Mouse (Mus musculus) heart, embryonic 11.5 days (tissue): ENCODE results near the gene Ttc28. TPM values are rescaled to one million over a fixed set of nuclear protein-coding genes. Genes with fewer than 3 reads are reported as not detected.
A peak's percentile ranks its signal among the peaks of the same experiment; 100 is the strongest.

Experiments
- ATAC-seq: fragments of 200-750 bp; cut with Nextera tagmentation; replicated peaks from 2 replicates; pipeline ENCODE4 v1.8.0; 2017; ENCODE audit warnings: moderate library complexity; ENCODE audit not compliant: insufficient number of reproducible peaks, low FRiP score, low TSS enrichment
- H3K27ac ChIP-seq: fragments of 300-500 bp; sonication (generic); 2 replicates; pipeline ENCODE4 v1.5.1; 2014; ENCODE audit warnings: mild to moderate bottlenecking, low read depth, low read length
- H3K27me3 ChIP-seq: fragments of 300-500 bp; sonication (generic); 2 replicates; pipeline ENCODE4 v1.6.1; 2014; ENCODE audit warnings: mild to moderate bottlenecking, low read length, mixed read lengths; ENCODE audit not compliant: control insufficient read depth, insufficient read depth
- H3K36me3 ChIP-seq: fragments of 300-500 bp; sonication (generic); 2 replicates; pipeline ENCODE4 v1.6.1; 2014; ENCODE audit warnings: mild to moderate bottlenecking, low read length, moderate library complexity, mixed read lengths; ENCODE audit not compliant: control insufficient read depth, insufficient read depth
- H3K4me1 ChIP-seq: fragments of 300-500 bp; sonication (generic); 2 replicates; pipeline ENCODE4 v1.6.1; 2014; ENCODE audit warnings: low read length; ENCODE audit not compliant: control insufficient read depth, insufficient read depth
- H3K4me2 ChIP-seq: fragments of 300-500 bp; sonication (generic); 2 replicates; pipeline ENCODE4 v1.6.1; 2014; ENCODE audit warnings: mild to moderate bottlenecking, moderate library complexity
- H3K4me3 ChIP-seq: fragments of 300-500 bp; sonication (generic); 2 replicates; pipeline ENCODE4 v1.5.1; 2014; ENCODE audit warnings: low read depth, low read length
- H3K9ac ChIP-seq: fragments of 300-500 bp; sonication (generic); 2 replicates; pipeline ENCODE4 v1.6.1; 2014; ENCODE audit warnings: mild to moderate bottlenecking, low read depth, low read length, moderate library complexity
- H3K9me3 ChIP-seq: fragments of 300-500 bp; sonication (generic); replicated peaks from 2 replicates; pipeline ENCODE4 v1.6.1; 2016; ENCODE audit warnings: low read length; ENCODE audit not compliant: control insufficient read depth
- WGBS: fragments of 180-500 bp; shearing (Covaris S2); extraction: QIAGEN DNeasy Blood & Tissue Kit; methylation state at CpG from one replicate; pipeline ENCODE4 v1.1.7; 2014; ENCODE audit not compliant: insufficient replicate concordance; 5-methylcytosine and 5-hydroxymethylcytosine counted together
- polyA plus RNA-seq: library from polyadenylated mRNA; unstranded; fragments of >200 nt; fragmentation: Nextera tagmentation; extraction: Ambion mirVana; gene quantifications from 2 replicates; pipeline ENCODE4 v1.2.1, GENCODE M21; 2014

Gene Ttc28
- polyA plus RNA-seq, 1 experiment from 2014 or later, result 8.1 TPM

DNA sequence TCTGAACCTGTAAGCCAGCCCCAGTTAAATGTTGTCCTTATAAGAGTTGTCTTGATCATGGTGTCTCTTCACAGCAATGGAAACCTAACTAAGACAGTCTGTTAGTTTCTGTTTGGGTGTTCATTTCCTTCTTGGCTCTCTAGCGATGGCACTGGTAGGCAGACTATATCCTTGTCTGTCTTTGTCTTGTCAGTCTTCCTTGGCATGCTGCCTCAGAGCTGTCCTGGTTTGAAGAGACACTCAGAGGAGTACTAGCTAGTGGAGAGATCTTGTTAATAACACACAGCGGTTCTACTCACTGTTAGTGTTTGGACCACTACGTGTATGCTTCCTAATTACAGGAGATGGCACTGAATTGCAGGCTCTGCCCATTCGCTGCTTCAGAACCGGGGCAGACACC, 189.9 kb downstream of the Ttc28 start:
- Histone ChIP-seq H3K9ac (no peak overlapping the region), H3K36me3 (no peaks in the 10 kb centered on the region), H3K27me3 (peaks cover 17% of the 10 kb centered on the region), H3K27ac (no peak overlapping the region), H3K4me2 (no peak overlapping the region), H3K4me1 (peaks cover 7% of the 10 kb centered on the region), H3K9me3 (no peaks in the 10 kb centered on the region), H3K4me3 (no peak overlapping the region)
- ATAC-seq, result no peak
- 88% methylated on average over 5 of the region's 5 CpGs for WGBS

GRCm38 (mm10) chr5:111069931-111070330, 190.3 kb downstream of the Ttc28 start:
- 90% methylated on average over 5 of the region's 5 CpGs for WGBS
- H3K27me3 ChIP-seq, result peaks cover 17% of the 10 kb centered on the region
- no peaks in the 10 kb centered on the region for H3K9me3 ChIP-seq
- H3K4me2 ChIP-seq, result no peak overlapping the region
- H3K4me3 ChIP-seq, result no peak overlapping the region
- peaks cover 7% of the 10 kb centered on the region for H3K4me1 ChIP-seq
- ATAC-seq, result no peak
- H3K27ac ChIP-seq, result no peak overlapping the region
- no peaks in the 10 kb centered on the region for H3K36me3 ChIP-seq
- no peak overlapping the region for H3K9ac ChIP-seq

DNA sequence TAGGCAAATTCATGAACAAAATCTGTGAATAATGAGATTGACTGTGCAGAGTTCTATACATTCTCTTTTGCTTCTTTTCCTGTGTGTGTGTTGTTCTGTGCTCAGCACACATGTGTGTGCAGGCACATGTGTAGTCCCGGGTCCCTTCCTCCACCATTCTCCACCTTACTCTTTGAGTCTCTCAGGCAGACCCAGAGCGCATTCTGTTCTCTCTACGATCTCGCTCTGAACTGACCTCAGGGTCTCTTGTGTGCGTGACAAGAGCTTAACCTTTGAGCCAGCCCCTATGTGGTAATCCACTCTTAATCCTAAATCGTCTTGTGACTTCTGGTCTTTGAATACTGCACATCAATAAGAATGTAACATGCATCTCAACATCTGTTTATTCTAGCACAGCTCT, 190.8 kb downstream of the Ttc28 start:
- Histone ChIP-seq H3K9me3 (no peaks in the 10 kb centered on the region), H3K27ac (no peak overlapping the region), H3K9ac (no peak overlapping the region), H3K4me3 (no peak overlapping the region), H3K4me1 (peaks cover 7% of the 10 kb centered on the region), H3K36me3 (no peaks in the 10 kb centered on the region), H3K27me3 (peaks cover 17% of the 10 kb centered on the region), H3K4me2 (no peak overlapping the region)
- ATAC-seq, result no peak
- 75% methylated on average over 6 of the region's 6 CpGs for WGBS

DNA sequence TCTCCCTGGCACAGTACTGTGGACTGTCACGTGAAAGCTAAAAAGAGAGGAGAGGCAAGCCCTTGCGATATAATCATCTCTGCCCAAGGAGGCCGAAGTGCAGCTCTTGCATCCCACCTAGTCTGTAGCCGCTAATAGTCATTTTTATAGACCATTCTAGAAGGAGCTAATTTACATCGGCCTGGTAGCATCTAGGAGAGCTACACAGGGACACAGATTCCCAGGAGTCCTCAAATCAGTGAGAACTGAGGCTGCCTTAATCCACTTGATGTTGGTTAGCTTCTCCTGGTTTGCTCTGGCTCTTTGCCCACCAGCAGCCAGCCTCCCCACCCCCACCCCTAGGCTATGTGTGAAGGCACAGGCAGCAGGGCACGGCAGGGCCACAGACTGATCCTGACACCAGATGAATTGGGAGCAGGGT, 193.7 kb downstream of the Ttc28 start:
- Histone ChIP-seq H3K4me2 (peak overlapping the region; percentile 11; the same call in 1 of the 2 replicates), H3K27ac (no peak overlapping the region), H3K4me3 (no peak overlapping the region), H3K9me3 (no peaks in the 10 kb centered on the region), H3K9ac (no peak overlapping the region), H3K27me3 (peaks cover 10% of the 10 kb centered on the region), H3K36me3 (no peaks in the 10 kb centered on the region), H3K4me1 (peaks cover 7% of the 10 kb centered on the region)
- ATAC-seq, result no peak
- 55% methylated on average over 6 of the region's 6 CpGs for whole genome bisulfite sequencing

DNA sequence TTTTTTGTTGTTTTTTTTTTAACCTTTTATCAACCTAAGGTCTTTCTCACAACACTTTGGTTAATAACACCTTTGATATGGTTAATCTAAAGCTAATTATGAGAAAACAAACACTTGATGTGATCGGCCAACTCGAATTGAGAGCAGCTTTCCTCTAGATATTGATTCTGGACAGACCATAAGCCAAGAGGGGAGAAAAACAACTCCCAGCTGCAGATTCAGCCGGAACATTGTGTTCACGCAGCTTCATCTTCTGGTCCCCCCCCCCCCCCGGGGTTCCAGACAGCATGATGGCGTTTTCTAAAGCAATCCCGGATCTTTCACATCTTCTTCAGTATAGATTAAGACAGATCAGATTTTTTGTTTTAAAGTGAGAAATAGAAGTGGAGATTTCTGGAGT, 194.4 kb downstream of the Ttc28 start:
- no peak for ATAC-seq
- WGBS, result 34% methylated on average over 7 of the region's 7 CpGs

DNA sequence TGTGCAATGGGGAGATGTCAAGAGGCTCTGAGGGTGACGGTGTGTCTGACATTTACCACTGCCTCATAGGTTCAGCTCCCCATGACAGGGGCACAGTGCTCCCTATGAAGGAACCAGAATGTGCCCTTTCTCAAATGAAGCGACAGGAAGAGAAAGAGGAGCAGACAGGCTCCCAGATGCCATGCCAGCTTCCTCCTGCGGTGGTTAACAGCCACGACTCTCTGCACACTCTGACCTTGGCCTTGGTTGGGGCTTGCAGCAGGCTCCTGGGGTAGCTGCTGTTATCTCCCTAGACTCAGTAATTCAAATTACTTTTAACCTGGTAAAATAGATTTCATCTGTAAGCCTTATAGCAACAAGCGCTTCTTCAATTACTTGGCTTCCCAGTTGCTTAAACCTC, 196.2 kb downstream of the Ttc28 start:
- peaks cover 7% of the 10 kb centered on the region for H3K4me1 ChIP-seq
- ATAC-seq, result no peak
- no peaks in the 10 kb centered on the region for H3K9me3 ChIP-seq
- H3K27ac ChIP-seq, result no peak overlapping the region
- H3K9ac ChIP-seq, result no peak overlapping the region
- WGBS, result 58% methylated on average over 5 of the region's 5 CpGs
- no peak overlapping the region for H3K4me3 ChIP-seq
- H3K27me3 ChIP-seq, result no peaks in the 10 kb centered on the region; the same call in 1 of the 2 replicates
- H3K4me2 ChIP-seq, result no peak overlapping the region
- no peaks in the 10 kb centered on the region for H3K36me3 ChIP-seq

More for the DNA sequence above, 194.4 kb downstream of the Ttc28 start:
- Histone ChIP-seq H3K9me3 (no peaks in the 10 kb centered on the region), H3K4me1 (peaks cover 7% of the 10 kb centered on the region), H3K27me3 (peaks cover 4% of the 10 kb centered on the region), H3K27ac (no peak overlapping the region), H3K36me3 (no peaks in the 10 kb centered on the region), H3K4me3 (no peak overlapping the region), H3K9ac (no peak overlapping the region), H3K4me2 (no peak overlapping the region)

- H3K27ac ChIP-seq, result no peak overlapping the region
- H3K36me3 ChIP-seq, result no peaks in the 10 kb centered on the region
- no peak overlapping the region for H3K4me3 ChIP-seq
- H3K9ac ChIP-seq, result no peak overlapping the region
- 74% methylated on average over 9 of the region's 9 CpGs for WGBS
- ATAC-seq, result no peak
- no peak overlapping the region for H3K4me2 ChIP-seq
- H3K9me3 ChIP-seq, result no peaks in the 10 kb centered on the region
- no peaks in the 10 kb centered on the region; the same call in 1 of the 2 replicates for H3K27me3 ChIP-seq
- peaks cover 7% of the 10 kb centered on the region for H3K4me1 ChIP-seq
These were observed 197.7 kb downstream of the Ttc28 start for GRCm38 (mm10) chr5:111077261-111077660.

DNA sequence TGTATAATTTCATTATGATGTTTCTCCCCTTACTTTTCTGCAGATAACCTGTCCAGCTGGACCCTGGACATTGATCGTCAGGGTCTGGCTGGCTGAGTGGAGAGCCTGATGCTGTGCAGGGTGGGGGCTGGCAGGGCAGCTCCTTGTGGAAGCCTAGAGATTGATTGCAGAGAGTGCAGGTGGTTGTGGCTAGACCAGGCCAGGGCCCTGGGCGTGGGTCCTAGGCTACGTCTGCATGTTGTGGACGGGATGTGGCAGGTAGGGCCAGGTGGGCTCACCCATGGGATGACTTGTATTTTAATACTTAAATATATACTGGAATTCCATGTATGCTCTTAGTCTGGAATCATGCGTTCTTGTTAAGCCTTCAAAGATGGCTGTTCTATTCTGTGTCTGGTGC, 201.0 kb downstream of the Ttc28 start:
- Histone ChIP-seq H3K9ac (no peak overlapping the region), H3K9me3 (no peaks in the 10 kb centered on the region), H3K4me2 (no peak overlapping the region), H3K36me3 (no peaks in the 10 kb centered on the region), H3K4me1 (no peaks in the 10 kb centered on the region; the same call in 1 of the 2 replicates), H3K27me3 (no peaks in the 10 kb centered on the region; the same call in 1 of the 2 replicates), H3K4me3 (no peak overlapping the region), H3K27ac (no peak overlapping the region)
- WGBS, result 81% methylated on average over 5 of the region's 5 CpGs
- no peak for ATAC-seq

DNA sequence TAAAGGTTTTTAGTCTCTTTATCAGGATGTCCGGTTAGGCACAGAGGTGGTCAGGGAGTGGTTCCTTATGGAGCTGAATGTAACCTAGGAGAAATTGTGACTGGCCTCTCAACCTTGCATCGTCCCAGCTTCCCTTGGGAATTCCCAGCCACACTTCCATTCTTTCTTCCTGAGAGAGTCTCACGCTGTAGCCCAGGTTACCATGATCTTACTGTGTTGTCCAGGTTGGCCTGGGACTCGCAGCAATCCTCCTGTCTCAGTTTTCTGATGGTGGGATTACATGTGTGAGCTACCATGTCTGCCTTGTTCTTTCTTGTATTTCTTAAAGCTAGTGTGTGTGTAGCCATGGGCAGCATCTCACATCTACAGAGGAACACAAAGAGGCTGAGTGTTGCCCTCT, 206.2 kb downstream of the Ttc28 start:
- H3K4me3 ChIP-seq, result no peak overlapping the region
- no peaks in the 10 kb centered on the region for H3K4me1 ChIP-seq
- 84% methylated on average over 4 of the region's 4 CpGs for WGBS
- no peaks in the 10 kb centered on the region for H3K27me3 ChIP-seq
- H3K27ac ChIP-seq, result no peak overlapping the region
- no peak overlapping the region for H3K4me2 ChIP-seq
- H3K9ac ChIP-seq, result no peak overlapping the region
- H3K36me3 ChIP-seq, result no peaks in the 10 kb centered on the region
- no peak for ATAC-seq
- H3K9me3 ChIP-seq, result no peaks in the 10 kb centered on the region
